Mouse (Mus musculus) C2C12 (cell line): ENCODE data around the gene Coa4.

ENCODE experiments used
- CTCF ChIP-seq: IDR thresholded peaks from one replicate; pipeline ENCODE4 v1.5.1; 2011; ENCODE audit not compliant: control insufficient read depth, insufficient read depth, insufficient read length
- FOSL1 ChIP-seq: IDR thresholded peaks from one replicate; pipeline ENCODE4 v1.8.0; 2011; ENCODE audit warnings: mild to moderate bottlenecking, low read length; ENCODE audit not compliant: poor library complexity, insufficient read depth, severe bottlenecking
- MAX ChIP-seq: IDR thresholded peaks from one replicate; pipeline ENCODE4 v1.6.1; 2011; ENCODE audit warnings: mild to moderate bottlenecking, control low read depth
- MYOD1 ChIP-seq: IDR thresholded peaks from one replicate; pipeline ENCODE4 v1.6.1; 2011; ENCODE audit warnings: low read depth; ENCODE audit not compliant: control insufficient read depth, insufficient read length
- MYOG ChIP-seq: IDR thresholded peaks from one replicate; pipeline ENCODE4 v1.6.1; 2011; ENCODE audit not compliant: control insufficient read depth, insufficient read length; ENCODE audit errors: extremely low read depth
- USF1 ChIP-seq: IDR thresholded peaks from one replicate; pipeline ENCODE4 v1.6.1; 2011; ENCODE audit warnings: low read depth, mild to moderate bottlenecking, control low read depth, moderate library complexity

DNA sequence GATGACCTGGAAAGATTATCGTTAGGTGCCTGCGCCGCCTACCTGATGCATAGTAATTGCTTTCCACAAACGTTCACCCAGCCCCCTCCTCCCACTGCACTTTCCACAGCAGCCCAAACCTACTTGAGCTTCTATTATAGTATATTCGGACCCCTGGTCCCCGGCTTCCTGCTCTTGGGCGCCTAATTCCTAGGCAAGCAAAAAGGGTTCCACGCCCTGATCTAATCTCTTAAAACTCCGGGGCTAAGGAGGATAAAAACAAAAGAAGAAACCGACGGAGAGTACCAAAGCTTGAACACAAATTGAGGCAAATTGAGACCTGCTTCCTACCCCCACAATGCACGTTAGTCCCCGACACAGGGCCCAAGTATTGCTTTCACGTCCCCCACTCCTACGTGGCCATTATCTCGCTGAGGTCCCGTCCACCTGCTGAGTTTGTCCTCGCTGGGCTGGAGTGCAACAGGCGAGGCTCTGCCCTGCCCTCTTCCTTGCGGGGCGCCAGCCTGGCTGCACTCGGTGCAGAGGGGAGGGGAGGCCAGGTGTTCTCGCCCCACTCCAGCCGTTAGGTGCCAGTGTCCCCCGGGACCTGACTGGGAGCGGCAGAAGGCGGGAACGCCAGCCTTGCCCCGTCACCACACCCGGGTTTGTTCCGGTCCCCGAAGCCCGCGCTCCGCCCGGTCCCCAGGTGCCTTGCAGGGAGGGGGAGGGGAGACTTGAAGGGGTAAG lies 44.3 kb upstream of the Coa4 start:
- TF ChIP-seq CTCF (no peak), MAX (no peak), FOSL1 (no peak), USF1 (no peak), MYOG (no peak), MYOD1 (no peak)
